Mouse (Mus musculus): ENCODE results near the gene Rnf144b. TPM values are rescaled to one million over a fixed set of nuclear protein-coding genes. Genes with fewer than 3 reads are reported as not detected.
A peak's percentile ranks its signal among the peaks of the same experiment; 100 is the strongest.

Rnf144b gene
- polyA plus RNA-seq, 1 experiment from 2014 or later, result 2.3 TPM

GRCm38 (mm10) chr13:47106580-47106888 lies 15.9 kb upstream of the Rnf144b start:
- Histone ChIP-seq H3K4me3 (ENCODE audit: control insufficient read depth in 1 of 2, insufficient read depth in 1 of 2, low read depth in 1 of 2, low read length in 2 of 2) (peak overlapping the region; percentile 76 to 87), H3K9ac (ENCODE audit: low read length) (peak overlapping the region; percentile 92), H3K27me3 (ENCODE audit: control insufficient read depth, insufficient read depth, low read length) (no peaks in the 10 kb centered on the region), H3K36me3 (ENCODE audit: control insufficient read depth, insufficient read depth, low read length) (peaks cover 12% of the 10 kb centered on the region), H3K4me2 (ENCODE audit: low read length) (peak overlapping the region; percentile 88), H3K9me3 (ENCODE audit: control insufficient read depth, low read length) (no peaks in the 10 kb centered on the region), H3K27ac (replicated peaks in 1 of 2; ENCODE audit: control insufficient read depth in 1 of 2, insufficient read depth in 1 of 2, low read depth in 2 of 2, low read length in 2 of 2) (peak overlapping the region; percentile 82 to 99), H3K4me1 (ENCODE audit: control insufficient read depth in 2 of 2, insufficient read depth in 2 of 2, low read length in 2 of 2) (peaks cover 8 to 41% of the 10 kb centered on the region in 2 experiments)
- peak; percentile 8; the same call in 1 of the 2 replicates for ATAC-seq (ENCODE audit: insufficient number of reproducible peaks, insufficient read depth, low FRiP score, low read depth)
- under 1% methylated on average over 20 of the region's 20 CpGs for WGBS

GRCm38 (mm10) chr13:47109239-47109638 lies 13.2 kb upstream of the Rnf144b start:
- Histone ChIP-seq H3K36me3 (ENCODE audit: control insufficient read depth, insufficient read depth, low read length) (no peaks in the 10 kb centered on the region), H3K27ac (replicated peaks in 1 of 2; ENCODE audit: control insufficient read depth in 1 of 2, insufficient read depth in 1 of 2, low read depth in 2 of 2, low read length in 2 of 2) (no peak overlapping the region), H3K4me3 (ENCODE audit: control insufficient read depth in 1 of 2, insufficient read depth in 1 of 2, low read depth in 1 of 2, low read length in 2 of 2) (no peak overlapping the region), H3K9ac (ENCODE audit: low read length) (no peak overlapping the region), H3K4me1 (ENCODE audit: control insufficient read depth in 2 of 2, insufficient read depth in 2 of 2, low read length in 2 of 2) (peaks cover 14 to 51% of the 10 kb centered on the region in 2 experiments), H3K4me2 (ENCODE audit: low read length) (no peak overlapping the region), H3K27me3 (ENCODE audit: control insufficient read depth, insufficient read depth, low read length) (no peaks in the 10 kb centered on the region), H3K9me3 (ENCODE audit: control insufficient read depth, low read length) (no peaks in the 10 kb centered on the region)
- WGBS, result 67% methylated on average over 2 of the region's 2 CpGs
- no peak for ATAC-seq (ENCODE audit: insufficient number of reproducible peaks, insufficient read depth, low FRiP score, low read depth)

DNA sequence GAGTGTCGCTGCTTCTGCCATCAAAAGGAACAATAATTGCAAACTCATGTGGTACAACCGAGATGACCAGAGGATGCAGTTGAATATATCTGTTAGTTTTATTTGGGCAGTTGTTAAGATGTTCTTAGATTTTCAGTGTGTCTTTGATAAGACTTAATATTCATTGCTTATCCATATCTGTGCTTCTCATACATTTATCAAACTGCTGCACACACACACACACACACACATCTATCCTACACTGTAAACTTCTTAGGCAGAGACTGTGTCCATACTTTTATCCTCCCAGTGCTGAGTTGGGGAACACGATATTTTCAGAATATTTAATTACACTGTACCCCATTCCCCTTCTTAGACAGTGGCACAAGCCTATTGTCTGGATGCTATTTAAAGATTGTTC lies 11.3 kb upstream of the Rnf144b start:
- no peak for ATAC-seq (ENCODE audit: insufficient number of reproducible peaks, insufficient read depth, low FRiP score, low read depth)
- no peaks in the 10 kb centered on the region for H3K36me3 ChIP-seq (ENCODE audit: control insufficient read depth, insufficient read depth, low read length)
- 0 out of 4 replicates have a peak overlapping the region, but pooled peaks of 1 of the 2 experiments have one; percentile 11 for H3K27ac ChIP-seq (replicated peaks in 1 of 2; ENCODE audit: control insufficient read depth in 1 of 2, insufficient read depth in 1 of 2, low read depth in 2 of 2, low read length in 2 of 2)
- H3K4me1 ChIP-seq (ENCODE audit: control insufficient read depth in 2 of 2, insufficient read depth in 2 of 2, low read length in 2 of 2), result peaks cover 13 to 49% of the 10 kb centered on the region in 2 experiments
- no peak overlapping the region for H3K9ac ChIP-seq (ENCODE audit: low read length)
- H3K4me3 ChIP-seq (ENCODE audit: control insufficient read depth in 1 of 2, insufficient read depth in 1 of 2, low read depth in 1 of 2, low read length in 2 of 2), result no peak overlapping the region
- H3K4me2 ChIP-seq (ENCODE audit: low read length), result no peak overlapping the region; the same call in 1 of the 2 replicates
- no peaks in the 10 kb centered on the region for H3K9me3 ChIP-seq (ENCODE audit: control insufficient read depth, low read length)
- no peaks in the 10 kb centered on the region for H3K27me3 ChIP-seq (ENCODE audit: control insufficient read depth, insufficient read depth, low read length)
- WGBS, result 57% methylated on average over 3 of the region's 3 CpGs

DNA sequence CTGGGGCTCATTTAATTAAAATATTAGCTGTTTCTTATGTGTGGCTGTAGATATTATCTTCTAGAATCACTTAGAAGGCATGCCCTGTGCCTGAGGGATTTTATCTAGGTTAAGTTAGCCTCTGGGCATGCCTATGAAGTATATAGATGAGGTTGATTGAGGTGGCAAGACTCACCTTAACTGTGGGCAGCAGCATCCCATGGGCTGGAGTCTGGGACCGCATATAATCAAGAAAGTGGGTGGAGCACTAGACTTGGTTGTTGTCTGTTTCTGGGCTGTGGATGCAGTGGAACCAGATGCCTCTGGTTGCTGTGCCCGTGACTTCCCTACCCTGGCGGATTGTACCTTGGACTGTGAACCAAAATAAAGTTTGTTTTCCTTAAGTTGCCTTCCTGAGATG lies 10.4 kb upstream of the Rnf144b start:
- Histone ChIP-seq H3K9me3 (ENCODE audit: control insufficient read depth, low read length) (no peaks in the 10 kb centered on the region), H3K27ac (replicated peaks in 1 of 2; ENCODE audit: control insufficient read depth in 1 of 2, insufficient read depth in 1 of 2, low read depth in 2 of 2, low read length in 2 of 2) (no peak overlapping the region), H3K4me2 (ENCODE audit: low read length) (no peak overlapping the region), H3K27me3 (ENCODE audit: control insufficient read depth, insufficient read depth, low read length) (no peaks in the 10 kb centered on the region), H3K36me3 (ENCODE audit: control insufficient read depth, insufficient read depth, low read length) (no peaks in the 10 kb centered on the region), H3K4me3 (ENCODE audit: control insufficient read depth in 1 of 2, insufficient read depth in 1 of 2, low read depth in 1 of 2, low read length in 2 of 2) (no peak overlapping the region), H3K9ac (ENCODE audit: low read length) (no peak overlapping the region), H3K4me1 (ENCODE audit: control insufficient read depth in 2 of 2, insufficient read depth in 2 of 2, low read length in 2 of 2) (peaks cover 13 to 46% of the 10 kb centered on the region in 2 experiments)
- 80% methylated on average over 3 of the region's 3 CpGs for WGBS
- ATAC-seq (ENCODE audit: insufficient number of reproducible peaks, insufficient read depth, low FRiP score, low read depth), result no peak

DNA sequence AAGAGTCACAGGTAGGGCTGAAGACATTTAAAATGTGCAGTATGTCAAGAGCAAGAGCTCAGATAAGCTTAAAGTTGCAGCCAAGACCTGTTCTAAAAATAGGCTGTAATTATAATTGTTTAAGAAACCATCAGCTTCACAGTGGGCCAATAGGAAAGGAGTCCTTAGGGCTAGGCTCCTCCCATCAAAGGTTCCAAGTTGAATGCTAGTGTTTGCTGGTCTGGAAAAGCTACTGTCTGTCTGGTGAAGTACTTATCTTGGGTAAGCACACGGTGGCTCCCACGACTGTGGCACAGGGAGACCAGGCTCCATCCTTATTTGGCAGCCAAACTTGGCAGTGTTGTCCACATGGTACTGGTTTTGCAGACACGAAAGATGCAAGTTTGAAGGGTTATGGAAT lies 9.5 kb upstream of the Rnf144b start:
- H3K9me3 ChIP-seq (ENCODE audit: control insufficient read depth, low read length), result no peaks in the 10 kb centered on the region
- H3K9ac ChIP-seq (ENCODE audit: low read length), result no peak overlapping the region
- WGBS, result 21% methylated on average over 3 of the region's 3 CpGs
- peak overlapping the region; percentile 37; a peak in 3 of 4 replicates for H3K27ac ChIP-seq (replicated peaks in 1 of 2; ENCODE audit: control insufficient read depth in 1 of 2, insufficient read depth in 1 of 2, low read depth in 2 of 2, low read length in 2 of 2)
- H3K4me3 ChIP-seq (ENCODE audit: control insufficient read depth in 1 of 2, insufficient read depth in 1 of 2, low read depth in 1 of 2, low read length in 2 of 2), result no peak overlapping the region
- no peaks in the 10 kb centered on the region for H3K27me3 ChIP-seq (ENCODE audit: control insufficient read depth, insufficient read depth, low read length)
- ATAC-seq (ENCODE audit: insufficient number of reproducible peaks, insufficient read depth, low FRiP score, low read depth), result no peak
- no peak overlapping the region for H3K4me2 ChIP-seq (ENCODE audit: low read length)
- H3K4me1 ChIP-seq (ENCODE audit: control insufficient read depth in 2 of 2, insufficient read depth in 2 of 2, low read length in 2 of 2), result peaks cover 13 to 40% of the 10 kb centered on the region in 2 experiments
- no peaks in the 10 kb centered on the region for H3K36me3 ChIP-seq (ENCODE audit: control insufficient read depth, insufficient read depth, low read length)

DNA sequence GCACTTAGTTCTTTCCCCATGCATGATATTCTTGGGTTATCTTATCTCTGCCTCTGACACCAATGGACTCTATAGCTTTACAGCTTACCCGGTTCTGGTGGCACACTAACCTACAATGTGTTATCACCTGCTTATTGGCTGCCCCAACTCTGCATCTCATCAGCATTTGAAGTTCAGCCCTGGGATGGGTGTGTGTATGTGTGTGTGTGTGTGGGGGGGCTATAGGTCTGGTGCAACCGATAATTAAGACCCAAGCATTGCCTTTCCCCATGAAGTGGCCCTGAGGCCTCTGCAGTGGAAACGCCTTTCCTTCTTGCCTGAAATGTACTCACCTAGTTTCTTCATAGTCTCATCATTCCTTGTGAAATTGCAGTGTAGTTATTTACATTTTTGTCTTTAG lies 6.5 kb upstream of the Rnf144b start:
- Histone ChIP-seq H3K27ac (replicated peaks in 1 of 2; ENCODE audit: control insufficient read depth in 1 of 2, insufficient read depth in 1 of 2, low read depth in 2 of 2, low read length in 2 of 2) (no peak overlapping the region), H3K27me3 (ENCODE audit: control insufficient read depth, insufficient read depth, low read length) (no peaks in the 10 kb centered on the region), H3K4me1 (ENCODE audit: control insufficient read depth in 2 of 2, insufficient read depth in 2 of 2, low read length in 2 of 2) (peaks cover 13 to 33% of the 10 kb centered on the region in 2 experiments), H3K4me3 (ENCODE audit: control insufficient read depth in 1 of 2, insufficient read depth in 1 of 2, low read depth in 1 of 2, low read length in 2 of 2) (no peak overlapping the region), H3K9me3 (ENCODE audit: control insufficient read depth, low read length) (no peaks in the 10 kb centered on the region), H3K9ac (ENCODE audit: low read length) (no peak overlapping the region), H3K36me3 (ENCODE audit: control insufficient read depth, insufficient read depth, low read length) (no peaks in the 10 kb centered on the region), H3K4me2 (ENCODE audit: low read length) (no peak overlapping the region)
- WGBS, result 69% methylated on average over 3 of the region's 3 CpGs
- no peak for ATAC-seq (ENCODE audit: insufficient number of reproducible peaks, insufficient read depth, low FRiP score, low read depth)

GRCm38 (mm10) chr13:47121333-47121889 lies 1.0 kb upstream of the Rnf144b start:
- WGBS, result 45% methylated on average over 12 of the region's 12 CpGs
- Histone ChIP-seq H3K27ac (replicated peaks in 1 of 2; ENCODE audit: control insufficient read depth in 1 of 2, insufficient read depth in 1 of 2, low read depth in 2 of 2, low read length in 2 of 2) (no peak overlapping the region), H3K4me3 (ENCODE audit: control insufficient read depth in 1 of 2, insufficient read depth in 1 of 2, low read depth in 1 of 2, low read length in 2 of 2) (no peak overlapping the region), H3K9me3 (ENCODE audit: control insufficient read depth, low read length) (no peaks in the 10 kb centered on the region), H3K36me3 (ENCODE audit: control insufficient read depth, insufficient read depth, low read length) (no peaks in the 10 kb centered on the region), H3K9ac (ENCODE audit: low read length) (no peak overlapping the region), H3K27me3 (ENCODE audit: control insufficient read depth, insufficient read depth, low read length) (no peaks in the 10 kb centered on the region), H3K4me2 (ENCODE audit: low read length) (peak overlapping the region; percentile 79; the same call in 1 of the 2 replicates), H3K4me1 (ENCODE audit: control insufficient read depth in 2 of 2, insufficient read depth in 2 of 2, low read length in 2 of 2) (peaks cover 8 to 29% of the 10 kb centered on the region in 2 experiments)
- ATAC-seq (ENCODE audit: insufficient number of reproducible peaks, insufficient read depth, low FRiP score, low read depth), result no peak

DNA sequence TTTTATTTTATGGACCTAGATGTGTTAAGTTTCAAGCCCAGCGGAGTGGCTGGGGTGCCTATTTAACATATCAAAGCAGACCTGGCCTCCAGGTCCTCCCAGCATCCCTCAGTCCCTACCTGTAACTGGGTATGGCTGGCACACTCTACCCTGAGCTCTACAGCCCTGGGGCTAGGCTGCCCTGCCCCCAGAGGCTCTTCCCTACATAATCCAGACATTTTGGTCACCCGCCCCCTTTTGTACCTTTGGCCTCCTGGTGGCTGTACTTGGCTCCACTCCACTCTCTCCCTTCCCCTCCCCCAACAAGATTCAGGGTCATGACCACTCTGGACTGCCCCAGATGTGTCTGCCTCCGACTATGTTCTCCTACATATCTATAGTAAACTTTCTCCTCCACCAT lies 2.0 kb downstream of the Rnf144b start:
- H3K27me3 ChIP-seq (ENCODE audit: control insufficient read depth, insufficient read depth, low read length), result no peaks in the 10 kb centered on the region
- ATAC-seq (ENCODE audit: insufficient number of reproducible peaks, insufficient read depth, low FRiP score, low read depth), result peak; percentile 39; the same call in 1 of the 2 replicates
- 38% methylated on average over 3 of the region's 3 CpGs for WGBS
- no peaks in the 10 kb centered on the region for H3K36me3 ChIP-seq (ENCODE audit: control insufficient read depth, insufficient read depth, low read length)
- no peaks in the 10 kb centered on the region for H3K9me3 ChIP-seq (ENCODE audit: control insufficient read depth, low read length)
- no peak overlapping the region for H3K27ac ChIP-seq (replicated peaks in 1 of 2; ENCODE audit: control insufficient read depth in 1 of 2, insufficient read depth in 1 of 2, low read depth in 2 of 2, low read length in 2 of 2)
- peaks cover 12 to 33% of the 10 kb centered on the region in 2 experiments for H3K4me1 ChIP-seq (ENCODE audit: control insufficient read depth in 2 of 2, insufficient read depth in 2 of 2, low read length in 2 of 2)
- 0 out of 2 replicates have a peak overlapping the region, but pooled peaks have one; percentile 10 for H3K4me2 ChIP-seq (ENCODE audit: low read length)
- H3K9ac ChIP-seq (ENCODE audit: low read length), result no peak overlapping the region
- H3K4me3 ChIP-seq (ENCODE audit: control insufficient read depth in 1 of 2, insufficient read depth in 1 of 2, low read depth in 1 of 2, low read length in 2 of 2), result no peak overlapping the region
